Mouse (Mus musculus): ENCODE data around the gene Mab21l1.

- TF ChIP-seq CTCF (IDR thresholded peaks at IDR 0.05; ENCODE audit: borderline replicate concordance, insufficient read depth, low read depth, low read length): no peak
- no peak for TF ChIP-seq POLR2A (IDR thresholded peaks at IDR 0.05; ENCODE audit: borderline replicate concordance, insufficient read depth, low read length)
Measured at GRCm38 (mm10) chr3:55816096-55816495, 33.8 kb downstream of the Mab21l1 start.
